Mouse (Mus musculus) liver, embryonic 11.5 days (tissue): Measurements from ENCODE around the gene Alkbh3. TPM values are rescaled to one million over a fixed set of nuclear protein-coding genes. Genes with fewer than 3 reads are reported as not detected.

ENCODE experiments used
- ATAC-seq: fragments of 200-750 bp; cut with Nextera tagmentation; replicated peaks from 2 replicates; pipeline ENCODE4 v1.8.0; 2017; ENCODE audit warnings: moderate number of reproducible peaks, mild to moderate bottlenecking, moderate TSS enrichment, moderate library complexity; ENCODE audit not compliant: low FRiP score
- DNase-seq: peaks from one replicate; pipeline ENCODE4 v3.0.0-alpha.2; 2017; ENCODE audit warnings: low spot score
- H3K27ac ChIP-seq: fragments of 300-500 bp; sonication (generic); 2 replicates; pipeline ENCODE4 v1.5.1; 2014; ENCODE audit warnings: mild to moderate bottlenecking, low read depth, low read length, control low read depth
- H3K27me3 ChIP-seq: fragments of 300-500 bp; sonication (generic); replicated peaks from 2 replicates; pipeline ENCODE4 v1.6.1; 2014; ENCODE audit warnings: low read length, mixed read lengths; ENCODE audit not compliant: control insufficient read depth, insufficient read depth
- H3K36me3 ChIP-seq: fragments of 300-500 bp; sonication (generic); 2 replicates; pipeline ENCODE4 v1.6.1; 2014; ENCODE audit warnings: mild to moderate bottlenecking, low read length, moderate library complexity, mixed read lengths; ENCODE audit not compliant: control insufficient read depth, insufficient read depth
- H3K4me1 ChIP-seq: fragments of 300-500 bp; sonication (generic); replicated peaks from 2 replicates; pipeline ENCODE4 v1.6.1; 2014; ENCODE audit warnings: low read length, mixed read lengths; ENCODE audit not compliant: control insufficient read depth, insufficient read depth
- H3K4me2 ChIP-seq: fragments of 300-500 bp; sonication (generic); 2 replicates; pipeline ENCODE4 v1.6.1; 2014; ENCODE audit warnings: mild to moderate bottlenecking, control low read depth, moderate library complexity
- H3K4me3 ChIP-seq: fragments of 300-500 bp; sonication (generic); 2 replicates; pipeline ENCODE4 v1.5.1; 2014; ENCODE audit warnings: low read depth, low read length, control low read depth
- H3K9ac ChIP-seq: fragments of 300-500 bp; sonication (generic); 2 replicates; pipeline ENCODE4 v1.6.1; 2014; ENCODE audit warnings: low read depth, low read length, control low read depth
- H3K9me3 ChIP-seq: fragments of 300-500 bp; sonication (generic); 2 replicates; pipeline ENCODE4 v1.6.1; 2016; ENCODE audit warnings: low read length, inconsistent platforms, mixed read lengths; ENCODE audit not compliant: control insufficient read depth
- WGBS: fragments of 180-500 bp; shearing (Covaris S2); extraction: QIAGEN DNeasy Blood & Tissue Kit; methylation state at CpG from one replicate; pipeline ENCODE4 v1.1.7; 2014; 5-methylcytosine and 5-hydroxymethylcytosine counted together
- polyA plus RNA-seq: library from polyadenylated mRNA; unstranded; fragments of >200 nt; fragmentation: Nextera tagmentation; extraction: Ambion mirVana; gene quantifications from 2 replicates; pipeline ENCODE4 v1.2.1, GENCODE M21; 2014

The Alkbh3 gene
- polyA plus RNA-seq, 1 experiment from 2014 or later: 69.8 TPM

- Histone ChIP-seq H3K9me3 (no peaks in the 10 kb centered on the region), H3K4me3 (no peak overlapping the region), H3K27ac (no peak overlapping the region), H3K4me2 (no peak overlapping the region), H3K4me1 (no peaks in the 10 kb centered on the region), H3K27me3 (no peaks in the 10 kb centered on the region), H3K9ac (no peak overlapping the region), H3K36me3 (no peaks in the 10 kb centered on the region)
- ATAC-seq (no peak), DNase-seq (no peak)
- 71% methylated on average over 6 of the region's 6 CpGs for WGBS
These were observed 34.9 kb upstream of the Alkbh3 start for GRCm38 (mm10) chr2:94045411-94046090.

- Histone ChIP-seq H3K4me2 (no peak overlapping the region), H3K4me3 (no peak overlapping the region), H3K27ac (no peak overlapping the region), H3K27me3 (no peaks in the 10 kb centered on the region), H3K4me1 (no peaks in the 10 kb centered on the region), H3K36me3 (no peaks in the 10 kb centered on the region), H3K9me3 (no peaks in the 10 kb centered on the region), H3K9ac (no peak overlapping the region)
- DNase-seq (no peak), ATAC-seq (no peak)
- WGBS: 87% methylated on average over 2 of the region's 2 CpGs
These were observed 33.6 kb upstream of the Alkbh3 start for GRCm38 (mm10) chr2:94044174-94044573.

- Histone ChIP-seq H3K9me3 (no peaks in the 10 kb centered on the region), H3K4me2 (no peak overlapping the region), H3K9ac (no peak overlapping the region), H3K36me3 (no peaks in the 10 kb centered on the region), H3K4me3 (no peak overlapping the region), H3K27ac (no peak overlapping the region), H3K4me1 (no peaks in the 10 kb centered on the region), H3K27me3 (no peaks in the 10 kb centered on the region)
- DNase-seq: no peak
- 82% methylated on average over 5 of the region's 5 CpGs for WGBS
- ATAC-seq: no peak
These were observed 33.1 kb upstream of the Alkbh3 start for GRCm38 (mm10) chr2:94043662-94044061.

GRCm38 (mm10) chr2:94042461-94042860 is 31.9 kb upstream of the Alkbh3 start:
- H3K36me3 ChIP-seq: no peaks in the 10 kb centered on the region
- WGBS: 87% methylated on average over 3 of the region's 3 CpGs
- no peak overlapping the region for H3K4me3 ChIP-seq
- no peak overlapping the region for H3K9ac ChIP-seq
- ATAC-seq (no peak), DNase-seq (no peak)
- H3K27me3 ChIP-seq: no peaks in the 10 kb centered on the region
- H3K4me1 ChIP-seq: no peaks in the 10 kb centered on the region
- H3K9me3 ChIP-seq: no peaks in the 10 kb centered on the region
- H3K4me2 ChIP-seq: no peak overlapping the region
- H3K27ac ChIP-seq: no peak overlapping the region

- Histone ChIP-seq H3K9ac (no peak overlapping the region), H3K27ac (no peak overlapping the region), H3K4me3 (no peak overlapping the region), H3K4me1 (no peaks in the 10 kb centered on the region), H3K36me3 (no peaks in the 10 kb centered on the region), H3K27me3 (no peaks in the 10 kb centered on the region), H3K9me3 (no peaks in the 10 kb centered on the region), H3K4me2 (no peak overlapping the region)
- ATAC-seq (no peak), DNase-seq (no peak)
- 82% methylated on average over 5 of the region's 5 CpGs for WGBS
These were observed 30.0 kb upstream of the Alkbh3 start for GRCm38 (mm10) chr2:94040391-94041125.

GRCm38 (mm10) chr2:94035428-94036331 is 25.1 kb upstream of the Alkbh3 start:
- Histone ChIP-seq H3K9me3 (no peaks in the 10 kb centered on the region), H3K27me3 (no peaks in the 10 kb centered on the region), H3K36me3 (peaks cover 5% of the 10 kb centered on the region; the same call in 1 of the 2 replicates), H3K4me2 (no peak overlapping the region), H3K9ac (no peak overlapping the region), H3K4me1 (no peaks in the 10 kb centered on the region), H3K27ac (no peak overlapping the region), H3K4me3 (no peak overlapping the region)
- ATAC-seq: no peak
- 77% methylated on average over 9 of the region's 9 CpGs for WGBS
- DNase-seq: peak; percentile 35

- Histone ChIP-seq H3K27ac (no peak overlapping the region), H3K36me3 (peaks cover 5% of the 10 kb centered on the region; the same call in 1 of the 2 replicates), H3K4me1 (no peaks in the 10 kb centered on the region), H3K9me3 (no peaks in the 10 kb centered on the region), H3K9ac (no peak overlapping the region), H3K4me3 (no peak overlapping the region), H3K4me2 (no peak overlapping the region), H3K27me3 (no peaks in the 10 kb centered on the region)
- ATAC-seq (no peak), DNase-seq (no peak)
These were observed 20.0 kb upstream of the Alkbh3 start for GRCm38 (mm10) chr2:94030602-94031001.

- H3K9ac ChIP-seq: no peak overlapping the region
- no peak overlapping the region for H3K4me2 ChIP-seq
- H3K4me1 ChIP-seq: no peaks in the 10 kb centered on the region
- no peak overlapping the region for H3K27ac ChIP-seq
- DNase-seq: no peak
- 37% methylated on average over 6 of the region's 6 CpGs for WGBS
- ATAC-seq: no peak
- no peaks in the 10 kb centered on the region for H3K36me3 ChIP-seq
- H3K27me3 ChIP-seq: no peaks in the 10 kb centered on the region
- no peaks in the 10 kb centered on the region for H3K9me3 ChIP-seq
- H3K4me3 ChIP-seq: no peak overlapping the region
These were observed 14.0 kb upstream of the Alkbh3 start for GRCm38 (mm10) chr2:94024637-94025036.
